Mouse (Mus musculus): ENCODE measurements around the gene Tgoln1. TPM values are rescaled to one million over a fixed set of nuclear protein-coding genes. Genes with fewer than 3 reads are reported as not detected.

The Tgoln1 gene
- polyA plus RNA-seq, 1 experiment from 2014 or later = 44.1 TPM

GRCm38 (mm10) chr6:72597083-72597874 is 19.5 kb downstream of the Tgoln1 start:
- peak; percentile 14 for DNase-seq (ENCODE audit: low spot score)

DNA sequence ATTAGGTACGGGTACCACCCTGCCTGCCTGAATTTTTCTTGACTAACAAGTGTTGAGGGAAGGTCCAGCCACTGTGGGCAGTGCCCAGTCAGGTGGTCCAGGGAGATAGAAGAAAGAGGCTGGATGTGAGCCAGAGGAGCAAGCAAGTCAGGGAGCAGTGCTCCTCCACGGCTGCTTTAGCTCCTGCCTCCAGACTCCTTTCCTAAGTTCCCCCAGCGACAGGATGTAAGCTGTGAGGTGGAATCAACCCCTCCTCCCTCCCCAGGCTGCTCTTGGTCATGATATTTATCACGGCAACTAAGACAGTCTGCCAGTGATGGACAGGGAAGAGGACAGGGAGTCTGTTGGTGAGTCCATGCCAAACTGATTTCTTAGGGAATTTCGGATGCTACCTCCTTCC is 22.9 kb downstream of the Tgoln1 start:
- no peak for DNase-seq (ENCODE audit: low spot score)

DNA sequence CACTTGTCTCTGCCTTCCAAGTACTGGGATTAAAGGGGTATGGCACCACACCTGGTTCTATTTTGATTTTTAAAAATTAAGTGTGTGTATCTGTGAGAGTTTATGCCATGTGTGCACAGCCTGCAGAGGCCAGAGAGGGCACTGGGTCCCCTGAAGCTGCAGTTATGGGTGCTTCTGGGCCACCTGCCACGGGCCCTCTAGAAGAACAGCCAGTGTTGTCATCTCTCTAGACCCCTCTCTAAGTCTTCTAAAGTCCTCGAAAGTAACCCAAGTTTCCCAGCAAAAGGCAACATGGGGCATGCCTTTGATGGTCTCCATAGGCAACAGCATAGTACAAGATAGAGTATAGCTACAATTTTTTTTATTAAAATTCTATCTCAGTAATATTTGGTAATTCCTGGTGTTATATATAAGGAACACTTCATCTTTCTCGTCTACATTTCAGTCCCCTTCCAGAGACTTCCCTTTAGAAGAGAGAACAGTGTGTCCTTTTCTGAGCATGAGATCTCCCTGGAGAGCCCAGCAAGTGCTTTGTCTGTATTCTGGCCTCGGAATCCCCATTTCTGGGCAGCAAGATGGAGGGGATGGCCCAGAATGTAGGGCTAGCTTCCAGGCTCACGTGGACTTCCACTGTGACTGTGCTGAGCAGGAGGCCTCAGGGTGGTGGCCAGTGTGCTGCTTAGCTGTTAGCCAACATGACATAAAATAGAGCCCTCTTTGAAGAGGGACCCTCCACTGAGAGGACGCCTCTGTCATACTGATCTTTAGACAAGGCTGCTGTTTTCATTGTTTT is 23.6 kb downstream of the Tgoln1 start:
- DNase-seq (ENCODE audit: low spot score) = no peak

GRCm38 (mm10) chr6:72590111-72590510 is 26.7 kb downstream of the Tgoln1 start:
- DNase-seq (ENCODE audit: low spot score) = no peak

- no peak for DNase-seq (ENCODE audit: low spot score)
Measured at GRCm38 (mm10) chr6:72588307-72588706, 28.5 kb downstream of the Tgoln1 start.

DNA sequence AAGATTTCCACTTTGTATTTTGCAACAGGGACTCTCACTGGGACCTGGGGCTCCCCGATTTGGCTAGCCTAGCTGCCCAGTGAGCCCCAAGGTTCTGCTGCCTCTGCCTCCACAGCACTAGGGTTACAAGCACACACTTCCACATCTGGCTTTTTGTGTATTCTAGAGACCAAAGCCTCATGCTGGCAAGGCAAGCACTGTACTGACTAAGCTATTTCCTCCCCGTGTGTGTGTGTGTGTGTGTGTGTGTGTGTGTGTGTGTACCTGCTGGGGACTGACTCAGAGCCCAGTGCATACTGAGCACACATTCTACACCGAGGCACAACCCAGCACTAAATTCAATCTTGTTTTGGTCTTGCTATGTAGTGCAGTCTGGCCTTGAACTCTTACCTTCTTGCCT is 30.1 kb downstream of the Tgoln1 start:
- no peak for DNase-seq (ENCODE audit: low spot score)

- no peak for DNase-seq (ENCODE audit: low spot score)
Measured at GRCm38 (mm10) chr6:72584154-72584553, 32.6 kb downstream of the Tgoln1 start.

DNA sequence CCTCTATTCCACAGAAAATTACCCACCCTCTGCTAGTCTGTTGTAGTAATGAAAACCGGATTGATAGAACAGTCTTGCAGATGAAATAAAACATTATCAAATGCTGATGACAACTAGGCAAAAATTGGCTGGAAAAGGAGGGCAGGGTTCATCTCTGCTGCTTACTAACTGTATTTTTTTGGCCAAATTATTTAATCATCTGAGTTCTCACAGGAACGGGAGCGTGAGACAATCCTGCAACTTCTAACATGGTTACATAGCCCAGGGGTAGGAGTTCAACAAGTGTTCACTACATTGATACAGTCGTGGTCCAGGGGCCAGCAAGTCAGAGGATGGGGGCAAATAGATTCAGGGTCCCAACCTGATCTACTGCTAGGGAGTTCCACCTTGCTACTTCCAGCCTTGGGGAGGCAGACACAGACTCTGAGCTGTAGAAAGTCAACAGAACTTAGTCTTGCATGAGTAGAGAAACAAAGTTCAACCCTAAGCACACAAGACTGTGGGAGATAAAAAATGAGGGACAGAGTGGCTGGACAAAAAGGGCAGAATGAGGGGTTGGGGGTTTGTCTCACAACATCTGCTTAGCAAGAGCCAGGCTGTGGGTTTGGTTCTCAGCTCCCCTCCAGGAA is 33.5 kb downstream of the Tgoln1 start:
- no peak for DNase-seq (ENCODE audit: low spot score)

- no peak for DNase-seq (ENCODE audit: low spot score)
Measured at GRCm38 (mm10) chr6:72581625-72582382, 35.0 kb downstream of the Tgoln1 start.

DNA sequence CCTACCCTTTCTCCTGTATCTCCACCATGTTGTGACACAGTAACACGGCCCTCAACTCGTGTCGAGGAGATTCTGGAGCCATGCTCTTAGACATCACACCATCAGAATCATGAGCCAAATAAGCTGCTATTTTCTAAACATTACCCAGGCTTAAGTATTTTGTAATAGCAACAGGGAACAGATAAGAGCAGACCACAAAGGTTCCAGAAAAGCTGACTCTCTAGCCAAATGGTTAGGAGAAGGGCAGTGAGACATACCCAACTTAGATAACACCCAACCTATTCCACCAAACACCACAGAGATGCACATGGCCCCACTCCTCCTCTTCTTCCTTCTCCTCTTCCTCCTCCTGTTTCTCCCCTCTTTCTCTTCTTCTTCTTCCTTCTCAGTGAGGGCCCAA is 40.8 kb downstream of the Tgoln1 start:
- no peak for DNase-seq (ENCODE audit: low spot score)

- no peak for DNase-seq (ENCODE audit: low spot score)
Measured at GRCm38 (mm10) chr6:72571826-72572225, 45.0 kb downstream of the Tgoln1 start.

GRCm38 (mm10) chr6:72570644-72571397 is 46.0 kb downstream of the Tgoln1 start:
- no peak for DNase-seq (ENCODE audit: low spot score)

DNA sequence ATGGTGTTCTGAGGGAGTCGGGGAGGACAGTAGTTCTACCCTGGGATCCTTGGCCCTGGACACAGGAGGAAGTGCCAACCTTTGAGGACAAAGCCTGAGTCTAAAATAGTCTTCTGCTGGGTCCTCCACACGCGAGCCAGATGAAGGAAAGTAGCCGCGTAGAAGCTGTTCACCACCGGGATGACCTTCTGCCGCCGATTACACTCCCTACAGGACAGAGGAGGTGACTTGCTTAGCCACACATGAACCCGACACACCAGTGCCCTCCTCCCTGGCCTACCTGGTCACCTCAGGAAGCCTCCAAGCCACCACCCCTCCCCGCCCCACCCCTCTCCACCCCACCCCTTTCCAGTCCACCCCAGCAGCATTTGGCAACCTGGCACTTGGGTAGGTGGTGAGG is 48.1 kb downstream of the Tgoln1 start:
- DNase-seq (ENCODE audit: low spot score) = no peak

- DNase-seq (ENCODE audit: low spot score) = no peak
Measured at GRCm38 (mm10) chr6:72567508-72567907, 49.3 kb downstream of the Tgoln1 start.

GRCm38 (mm10) chr6:72566044-72566443 is 50.8 kb downstream of the Tgoln1 start:
- DNase-seq (ENCODE audit: low spot score) = peak; percentile 85

- no peak for DNase-seq (ENCODE audit: low spot score)
Measured at GRCm38 (mm10) chr6:72565506-72565905, 51.3 kb downstream of the Tgoln1 start.

GRCm38 (mm10) chr6:72562894-72563293 is 53.9 kb downstream of the Tgoln1 start:
- DNase-seq (ENCODE audit: low spot score) = no peak

DNA sequence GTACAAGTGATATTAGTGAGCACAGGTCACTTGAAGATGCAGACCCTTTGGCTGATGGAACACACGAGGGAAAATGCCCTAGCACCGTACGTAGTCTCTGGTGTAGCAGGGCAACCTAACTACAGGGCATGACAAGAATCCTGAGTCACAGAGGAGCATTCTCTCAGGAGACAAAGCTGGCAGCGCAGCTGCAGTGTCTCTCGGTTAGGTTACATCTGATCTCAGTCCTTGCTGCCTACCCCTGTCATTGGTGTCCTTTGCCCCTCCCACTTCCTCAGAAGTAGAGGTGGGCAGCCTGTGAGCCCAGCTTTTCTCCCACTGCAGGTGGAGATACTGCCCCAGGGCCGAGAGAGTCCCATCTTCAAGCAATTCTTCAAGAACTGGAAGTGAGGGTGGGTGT is 54.3 kb downstream of the Tgoln1 start:
- DNase-seq (ENCODE audit: low spot score) = peak; percentile 51

- no peak for DNase-seq (ENCODE audit: low spot score)
Measured at GRCm38 (mm10) chr6:72560801-72561200, 56.0 kb downstream of the Tgoln1 start.

All from thymus, postnatal 0 days (tissue).